Comparison of ENCODE assay signal across 8 mouse cellular contexts in genomic region chr2:72995346-72996097, GRCm38 (mm10). TPM values are rescaled to one million over a fixed set of nuclear protein-coding genes. Genes with fewer than 3 reads are reported as not detected.
DNase-seq lines count a peak whose midpoint lies in the region; ATAC-seq lines count a peak whose summit lies in the region.

No protein-coding gene starts in this region.

- H3K4me2 ChIP-seq in midbrain, embryonic 13.5 days (replicated peaks): no peak overlapping the region

- H3K4me3 ChIP-seq in midbrain, embryonic 13.5 days (replicated peaks): no peak overlapping the region

- H3K4me1 ChIP-seq in midbrain, embryonic 13.5 days (replicated peaks): peaks cover 12% of the 10 kb centered on the region

- no peaks in the 10 kb centered on the region for H3K36me3 ChIP-seq in midbrain, embryonic 13.5 days

- peak overlapping the region; percentile 76 for H3K27ac ChIP-seq in midbrain, embryonic 13.5 days

- 40% methylated on average over 9 of the region's 9 CpGs for WGBS in midbrain, embryonic 13.5 days

- no peaks in the 10 kb centered on the region for H3K9me3 ChIP-seq in midbrain, embryonic 13.5 days

- intact Hi-C loops in heart, postnatal 36 days (cut with DNase I): loop anchor here (2.0 kb wide), 1 partner anchor 15 kb away; the partner anchor contains the start of gene Sp3

- no peak overlapping the region for H3K9ac ChIP-seq in midbrain, embryonic 13.5 days (replicated peaks)

- peak; percentile 55 to 72 for DNase-seq in left cerebral cortex, adult 18-20 months (ENCODE audit: low spot score in 2 of 2)
- no peak for DNase-seq in left cerebral cortex, adult 11 months (ENCODE audit: low spot score)
- peak; percentile 86 for DNase-seq in cerebellum, adult 11-12 months
- DNase-seq in forelimb bud, embryonic 11.5 days (ENCODE audit: low read depth, low spot score): peak; percentile 24
- peak; percentile 64 to 66 for DNase-seq in heart, postnatal 36 days
- peak; percentile 80 for DNase-seq in layer of hippocampus, adult 9-11 months
- peak; percentile 51 for DNase-seq in testis, postnatal 10 days (ENCODE audit: low spot score)

- ATAC-seq in midbrain, embryonic 13.5 days: peak; percentile 82

- H3K27me3 ChIP-seq in midbrain, embryonic 13.5 days: no peaks in the 10 kb centered on the region

RNA-seq across cellular contexts. Expression of gene Gm11084, which starts 9.0 kb away (rescaled TPM):
- not detected for total RNA-seq in left cerebral cortex, adult 18-20 months (2021)
- not detected for total RNA-seq in heart, postnatal 36 days (2021)
- not detected in 2 replicates for polyA plus RNA-seq in midbrain, embryonic 13.5 days (2015; fragmentation: Nextera tagmentation; extraction: Ambion mirVana)

RNA-seq across cellular contexts. Expression of gene Sp3, which starts 15.3 kb away (rescaled TPM):
- total RNA-seq in left cerebral cortex, adult 18-20 months (2021): 10 to 100 TPM; 50.6 to 56.8 TPM
- 10 to 100 TPM; 34.9 to 37.6 TPM for total RNA-seq in heart, postnatal 36 days (2021)
- polyA plus RNA-seq in midbrain, embryonic 13.5 days (2015; fragmentation: Nextera tagmentation; extraction: Ambion mirVana): 53.2 and 56.1 TPM in 2 replicates
